Comparison of ENCODE assay signal across 41 mouse cellular contexts in the genomic region with DNA sequence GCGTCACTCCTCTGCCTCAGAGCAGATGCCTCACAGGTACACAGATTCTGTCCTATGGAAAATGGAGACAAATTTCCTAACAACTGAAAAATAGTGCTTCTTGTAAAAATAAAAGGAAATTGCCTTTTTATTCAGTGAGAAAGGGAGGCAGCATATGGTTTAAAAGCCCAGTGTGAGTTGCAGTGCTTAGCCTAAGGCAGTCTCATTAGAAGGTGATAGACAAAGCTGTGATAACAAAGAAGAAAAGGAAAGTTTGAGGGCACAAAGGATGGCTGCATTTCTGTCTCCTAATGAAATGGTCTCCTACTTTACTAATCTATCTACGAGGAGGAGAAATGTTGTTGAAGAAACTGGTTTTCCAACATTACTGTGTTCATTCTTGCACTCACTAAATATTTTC. TPM values are rescaled to one million over a fixed set of nuclear protein-coding genes. Genes with fewer than 3 reads are reported as not detected.
"Had no signal": no experiment of that assay in that cellular context is flagged by ENCODE, and none has a peak within 500 bp of the region (broad histone marks: within the 10 kb centered on the region; RNA-seq: fewer than 3 reads in every experiment).

No protein-coding gene starts in this region.

- ATAC-seq: hindbrain, embryonic 16.5 days; inflammation-experienced regulatory T-cells, adult 6 months; intestine, embryonic 15.5 days; intestine, postnatal 0 days had no signal

- H3K36me3 ChIP-seq: heart, embryonic 10.5 days; heart, embryonic 12.5 days; hindbrain, embryonic 10.5 days; hindbrain, embryonic 12.5 days; intestine, embryonic 15.5 days; limb, embryonic 10.5 days; limb, embryonic 12.5 days; liver, embryonic 13.5 days; liver, embryonic 15.5 days had no signal

- H3K27ac ChIP-seq: gastrocnemius, adult 2 months; heart, embryonic 10.5 days; hindbrain, embryonic 10.5 days; hindbrain, embryonic 12.5 days; hindbrain, embryonic 14.5 days; intestine, embryonic 15.5 days; layer of hippocampus, adult 2 months; left cerebral cortex, adult 2 months; limb, embryonic 10.5 days; limb, embryonic 12.5 days; liver, embryonic 13.5 days; liver, embryonic 15.5 days had no signal

- H3K9me3 ChIP-seq: heart, embryonic 10.5 days; heart, embryonic 12.5 days; hindbrain, embryonic 10.5 days; hindbrain, embryonic 12.5 days; intestine, embryonic 15.5 days; limb, embryonic 10.5 days; limb, embryonic 12.5 days; liver, embryonic 13.5 days; liver, embryonic 15.5 days had no signal

- H3K9ac ChIP-seq: heart, embryonic 12.5 days; hindbrain, embryonic 12.5 days; hindbrain, embryonic 14.5 days; intestine, embryonic 15.5 days; limb, embryonic 12.5 days; liver, embryonic 13.5 days; liver, embryonic 15.5 days had no signal

- DNase-seq: gastrocnemius, adult 2 months; gastrocnemius, postnatal 10 days; gastrocnemius, postnatal 25 days; heart, adult 18-20 months; heart, postnatal 10 days; heart, postnatal 4 days; kidney, adult 18-20 months; kidney, adult 8-10 months; kidney, postnatal 10 days; kidney, postnatal 25 days; kidney, postnatal 4 days; liver; liver, embryonic 13.5 days had no signal

- H3K4me3 ChIP-seq: gastrocnemius, adult 2 months; heart, embryonic 10.5 days; heart, embryonic 12.5 days; hindbrain, embryonic 10.5 days; hindbrain, embryonic 12.5 days; intestine, embryonic 15.5 days; layer of hippocampus, adult 2 months; left cerebral cortex, adult 2 months; limb, embryonic 10.5 days; limb, embryonic 12.5 days; liver, embryonic 13.5 days; liver, embryonic 15.5 days had no signal

- H3K4me2 ChIP-seq: heart, embryonic 12.5 days; hindbrain, embryonic 12.5 days; hindbrain, embryonic 14.5 days; intestine, embryonic 15.5 days; limb, embryonic 12.5 days; liver, embryonic 11.5 days; liver, embryonic 13.5 days; liver, embryonic 15.5 days had no signal

- H3K4me1 ChIP-seq: hindbrain, embryonic 10.5 days; hindbrain, embryonic 12.5 days; intestine, embryonic 15.5 days; limb, embryonic 10.5 days; limb, embryonic 12.5 days; liver, embryonic 13.5 days; liver, embryonic 15.5 days had no signal

- H3K27me3 ChIP-seq: heart, embryonic 12.5 days; hindbrain, embryonic 12.5 days; intestine, embryonic 15.5 days; limb, embryonic 12.5 days; liver, embryonic 13.5 days; liver, embryonic 15.5 days had no signal

RNA-seq across cellular contexts. Expression of a gene that starts 12.7 kb away (rescaled TPM):
- total RNA-seq: gastrocnemius, adult 2 months; gastrocnemius, postnatal 10 days; gastrocnemius, postnatal 25 days; gastrocnemius, postnatal 4 days; granulocyte monocyte progenitor cell, adult 5-6 weeks; heart, adult 18-20 months; heart, adult 8-10 months; heart, postnatal 10 days; heart, postnatal 25 days; heart, postnatal 4 days; layer of hippocampus, adult 2 months; layer of hippocampus, postnatal 10 days; layer of hippocampus, postnatal 25 days; left cerebral cortex, adult 2 months; left cerebral cortex, postnatal 14 days; left cerebral cortex, postnatal 36 days had no signal
- polyA plus RNA-seq: heart, embryonic 10.5 days; heart, embryonic 12.5 days; heart, embryonic 14.5 days; hindbrain, embryonic 10.5 days; hindbrain, embryonic 12.5 days; hindbrain, embryonic 14.5 days; hindbrain, embryonic 16.5 days; inflammation-experienced regulatory T-cells, adult 6 months; intestine, embryonic 15.5 days; kidney, embryonic 14.5 days; limb, embryonic 10.5 days; limb, embryonic 12.5 days; limb, embryonic 14.5 days; liver, embryonic 11.5 days; liver, embryonic 13.5 days had no signal

RNA-seq across cellular contexts. Expression of a gene that starts 28.2 kb away (rescaled TPM):
- total RNA-seq: gastrocnemius, adult 2 months; gastrocnemius, postnatal 10 days; gastrocnemius, postnatal 25 days; gastrocnemius, postnatal 4 days; granulocyte monocyte progenitor cell, adult 5-6 weeks; heart, adult 18-20 months; heart, adult 8-10 months; heart, postnatal 10 days; heart, postnatal 25 days; heart, postnatal 4 days; layer of hippocampus, adult 2 months; layer of hippocampus, postnatal 25 days; left cerebral cortex, adult 2 months; left cerebral cortex, postnatal 14 days; left cerebral cortex, postnatal 36 days had no signal
- polyA plus RNA-seq: heart, embryonic 12.5 days; heart, embryonic 14.5 days; inflammation-experienced regulatory T-cells, adult 6 months; liver, embryonic 13.5 days; liver, embryonic 15.5 days had no signal

RNA-seq across cellular contexts. Expression of a gene that starts 59.0 kb away (rescaled TPM):
- total RNA-seq: gastrocnemius, adult 2 months; gastrocnemius, postnatal 10 days; gastrocnemius, postnatal 25 days; gastrocnemius, postnatal 4 days; granulocyte monocyte progenitor cell, adult 5-6 weeks; heart, adult 18-20 months; heart, adult 8-10 months; heart, postnatal 10 days; heart, postnatal 25 days; heart, postnatal 4 days; layer of hippocampus, adult 2 months; layer of hippocampus, postnatal 10 days; layer of hippocampus, postnatal 25 days; left cerebral cortex, adult 2 months; left cerebral cortex, postnatal 14 days; left cerebral cortex, postnatal 36 days had no signal
- polyA plus RNA-seq: heart, embryonic 12.5 days; heart, embryonic 14.5 days; heart, embryonic 16.5 days; hindbrain, embryonic 10.5 days; hindbrain, embryonic 12.5 days; hindbrain, embryonic 14.5 days; hindbrain, embryonic 16.5 days; inflammation-experienced regulatory T-cells, adult 6 months; kidney, embryonic 14.5 days; kidney, embryonic 16.5 days; limb, embryonic 10.5 days; limb, embryonic 12.5 days; limb, embryonic 14.5 days; liver, embryonic 13.5 days; liver, embryonic 15.5 days had no signal
